Mouse (Mus musculus) olfactory bulb, adult 2 months (tissue): ENCODE measurements around the gene Slc26a9. TPM values are rescaled to one million over a fixed set of nuclear protein-coding genes. Genes with fewer than 3 reads are reported as not detected.

Experiments used
- H3K27ac ChIP-seq: fragments of 200-500 bp; 2 replicates; pipeline ENCODE4 v1.5.1; 2012; ENCODE audit warnings: low read depth, low read length; ENCODE audit not compliant: insufficient read depth
- H3K4me1 ChIP-seq: fragments of 200-500 bp; 2 replicates; pipeline ENCODE4 v1.6.1; 2012; ENCODE audit warnings: low read length; ENCODE audit not compliant: control insufficient read depth, insufficient read depth
- H3K4me3 ChIP-seq: fragments of 200-500 bp; 2 replicates; pipeline ENCODE4 v1.5.1; 2012; ENCODE audit warnings: mild to moderate bottlenecking, low read depth, low read length, moderate library complexity; ENCODE audit not compliant: insufficient read depth
- CTCF ChIP-seq: fragments of 200-500 bp; IDR thresholded peaks from 2 replicates; pipeline ENCODE4 v1.5.1; 2012; ENCODE audit warnings: low read depth, mild to moderate bottlenecking, low read length, moderate library complexity; ENCODE audit not compliant: insufficient read depth
- POLR2A ChIP-seq: fragments of 200-500 bp; IDR thresholded peaks from 2 replicates; pipeline ENCODE4 v1.6.1; 2012; ENCODE audit warnings: mild to moderate bottlenecking, low read depth, low read length, moderate library complexity; ENCODE audit not compliant: insufficient read depth
- WGBS: fragments of 180-500 bp; shearing (Covaris S2); methylation state at CpG from one replicate; pipeline ENCODE4 v1.1.7; 2018; 5-methylcytosine and 5-hydroxymethylcytosine counted together
- polyA plus RNA-seq: library from polyadenylated mRNA; stranded (reverse); fragments of >200 nt; gene quantifications from 2 replicates; pipeline ENCODE4 v1.2.4, GENCODE M21; 2012; ENCODE audit warnings: low replicate concordance; ENCODE audit not compliant: missing spikeins, insufficient read depth, insufficient read length

Slc26a9 gene
- polyA plus RNA-seq, 1 experiment: not detected

DNA sequence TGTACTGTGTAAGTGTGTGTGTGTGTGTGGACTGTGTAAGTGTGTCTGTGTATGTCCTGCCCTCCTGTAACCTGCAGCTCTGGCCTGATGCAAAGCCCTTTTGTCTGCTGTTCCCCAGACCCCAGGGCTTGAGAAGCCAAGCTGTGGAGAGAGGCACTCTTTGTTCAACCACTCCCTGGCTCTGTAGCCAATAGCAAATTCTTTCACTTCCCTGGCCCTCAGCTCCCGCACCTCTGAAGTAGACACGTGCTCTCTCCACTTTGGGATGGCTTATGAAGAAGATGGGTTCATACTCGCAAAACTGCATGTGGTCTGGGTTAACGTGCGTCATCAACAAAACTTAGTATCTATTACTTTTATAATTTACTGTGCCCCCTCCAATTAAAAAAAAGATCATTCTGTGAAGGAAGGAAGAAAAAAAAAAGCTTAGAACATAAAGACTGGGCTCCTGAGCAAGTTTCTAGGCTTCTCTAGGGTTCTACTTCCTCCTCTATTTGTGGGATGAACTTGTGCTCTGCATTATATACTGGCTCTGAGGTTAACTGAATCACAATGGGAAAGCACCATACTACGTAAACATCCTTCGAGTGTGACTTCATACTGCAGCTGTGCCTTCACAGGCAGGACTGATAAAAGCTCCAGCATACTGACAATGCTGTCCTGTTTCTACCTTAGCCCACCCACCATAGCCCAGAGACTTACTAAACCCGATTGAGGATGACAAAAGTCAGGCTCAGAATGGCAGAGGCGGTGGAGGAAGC lies 16.0 kb downstream of the Slc26a9 start:
- H3K27ac ChIP-seq: no peak overlapping the region
- H3K4me3 ChIP-seq: no peak overlapping the region
- TF ChIP-seq CTCF (no peak), POLR2A (no peak)
- H3K4me1 ChIP-seq: peaks cover 5% of the 10 kb centered on the region
- 76% methylated on average over 9 of the region's 9 CpGs for WGBS

DNA sequence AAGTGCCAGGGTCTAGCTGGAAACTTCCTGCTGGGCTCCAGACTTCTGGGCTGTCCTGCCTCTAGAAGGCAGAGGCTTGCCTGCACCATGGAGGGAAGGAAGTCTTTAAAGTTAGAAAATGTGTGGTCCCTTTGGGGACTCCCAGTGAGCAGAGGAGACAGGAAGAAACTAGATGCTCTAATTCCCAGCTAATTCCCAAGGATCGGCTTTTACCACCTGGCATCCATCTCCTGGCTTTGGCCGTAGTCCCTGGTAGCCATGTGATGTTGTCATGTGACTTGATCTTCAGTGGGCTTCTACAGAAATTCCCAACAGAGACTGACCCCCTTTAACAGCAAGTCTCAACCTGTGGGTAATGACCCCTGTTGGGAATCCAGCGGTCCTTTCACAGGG lies 16.6 kb downstream of the Slc26a9 start:
- 82% methylated on average over 3 of the region's 3 CpGs for WGBS

DNA sequence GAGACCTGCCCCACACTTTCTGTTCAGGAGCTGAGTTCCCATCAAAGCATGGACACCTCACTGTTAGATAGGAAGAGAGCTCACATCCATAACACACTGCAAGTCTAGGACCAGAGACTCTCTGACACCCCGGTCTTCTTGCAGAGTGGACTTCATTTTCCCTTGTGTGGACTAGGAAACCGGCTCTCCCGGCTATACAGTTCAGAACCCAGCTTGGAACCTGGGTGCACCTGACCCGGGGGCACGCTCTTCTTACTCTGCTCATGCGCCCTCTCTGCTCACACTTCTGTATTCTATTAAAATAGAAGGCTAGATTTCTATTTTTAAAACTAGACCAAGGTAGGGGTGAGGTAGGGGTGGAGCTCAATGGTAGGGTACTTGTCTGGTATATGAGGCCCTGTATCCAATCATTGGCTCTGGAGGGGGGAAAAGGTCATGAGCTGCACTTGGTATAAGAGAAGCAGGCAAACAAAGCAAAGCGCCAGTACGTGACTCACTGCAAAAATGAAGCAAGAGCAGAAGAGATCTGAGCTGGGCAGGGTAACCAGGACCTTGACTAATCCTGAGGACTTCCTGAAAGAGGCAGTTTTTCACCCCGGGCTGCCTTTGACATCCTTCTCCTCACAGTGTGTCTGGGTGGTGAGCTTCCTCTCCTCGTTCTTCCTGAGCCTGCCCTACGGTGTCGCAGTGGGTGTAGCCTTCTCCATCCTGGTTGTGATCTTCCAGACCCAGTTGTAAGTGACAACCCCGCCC lies 17.4 kb downstream of the Slc26a9 start:
- Histone ChIP-seq H3K27ac (no peak overlapping the region), H3K4me1 (no peaks in the 10 kb centered on the region), H3K4me3 (no peak overlapping the region)
- TF ChIP-seq CTCF: no peak
- no peak for TF ChIP-seq POLR2A
- 89% methylated on average over 13 of the region's 13 CpGs for WGBS

More for the DNA sequence above, 16.6 kb downstream of the Slc26a9 start:
- Histone ChIP-seq H3K27ac (no peak overlapping the region), H3K4me1 (no peaks in the 10 kb centered on the region), H3K4me3 (no peak overlapping the region)
- TF ChIP-seq CTCF (no peak), POLR2A (no peak)

DNA sequence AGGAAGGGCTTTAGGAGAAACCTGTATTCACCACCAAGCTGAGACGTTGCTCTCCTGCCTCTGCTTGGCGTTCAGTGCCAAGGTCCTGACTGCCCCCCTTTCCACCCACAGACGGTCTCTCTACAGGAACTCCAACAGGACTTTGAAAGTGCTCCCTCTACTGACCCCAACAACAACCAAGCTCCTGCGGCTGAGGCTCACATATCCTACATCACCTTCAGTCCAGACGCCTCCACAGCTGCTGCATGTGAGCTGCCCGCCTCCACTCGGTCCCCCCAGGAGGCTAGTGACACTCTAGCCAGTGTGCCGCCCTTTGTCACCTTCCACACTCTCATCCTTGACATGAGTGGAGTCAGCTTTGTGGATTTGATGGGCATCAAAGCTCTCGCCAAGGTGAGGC lies 19.9 kb downstream of the Slc26a9 start:
- WGBS: 77% methylated on average over 9 of the region's 9 CpGs
- Histone ChIP-seq H3K27ac (no peak overlapping the region), H3K4me1 (no peaks in the 10 kb centered on the region), H3K4me3 (no peak overlapping the region)
- no peak for TF ChIP-seq CTCF
- TF ChIP-seq POLR2A: no peak

DNA sequence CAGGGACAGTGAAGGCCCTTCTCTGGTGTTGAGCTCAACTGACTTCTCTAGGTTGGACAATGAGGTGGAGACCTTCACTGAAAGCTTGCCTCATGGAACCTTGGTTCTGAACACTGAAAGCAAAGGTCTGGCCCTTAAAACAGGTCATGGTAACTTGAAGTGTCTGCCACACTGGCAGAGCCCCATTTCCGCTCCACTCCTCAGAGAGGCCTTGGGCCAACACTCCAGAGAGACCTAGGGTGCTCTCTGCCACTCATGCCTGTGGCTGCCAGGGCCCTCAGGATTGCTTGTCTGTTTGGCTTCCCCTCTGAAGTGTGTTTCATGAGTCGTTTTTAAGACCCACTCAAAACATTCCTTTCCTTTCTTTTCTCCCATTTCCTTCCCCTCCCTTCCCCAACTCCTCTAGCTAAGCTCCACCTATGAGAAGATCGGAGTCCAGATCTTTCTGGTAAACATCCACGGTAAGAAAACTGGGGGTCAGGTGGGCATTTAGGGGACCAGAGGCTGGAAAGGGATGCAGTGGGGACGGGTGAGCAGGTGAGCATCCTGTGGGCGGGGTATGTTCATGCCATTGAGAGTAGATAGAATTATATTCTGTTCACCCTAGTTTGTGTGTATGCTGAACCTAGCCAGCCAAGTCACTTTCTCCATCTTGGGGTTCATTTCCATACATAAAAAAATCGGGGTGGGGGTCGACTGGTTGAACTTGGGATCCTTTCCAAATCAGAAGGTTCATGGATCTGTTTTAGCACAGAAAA lies 20.9 kb downstream of the Slc26a9 start:
- TF ChIP-seq CTCF (no peak), POLR2A (no peak)
- 63% methylated on average over 8 of the region's 8 CpGs for WGBS
- H3K4me3 ChIP-seq: no peak overlapping the region
- no peak overlapping the region for H3K27ac ChIP-seq
- no peaks in the 10 kb centered on the region for H3K4me1 ChIP-seq

DNA sequence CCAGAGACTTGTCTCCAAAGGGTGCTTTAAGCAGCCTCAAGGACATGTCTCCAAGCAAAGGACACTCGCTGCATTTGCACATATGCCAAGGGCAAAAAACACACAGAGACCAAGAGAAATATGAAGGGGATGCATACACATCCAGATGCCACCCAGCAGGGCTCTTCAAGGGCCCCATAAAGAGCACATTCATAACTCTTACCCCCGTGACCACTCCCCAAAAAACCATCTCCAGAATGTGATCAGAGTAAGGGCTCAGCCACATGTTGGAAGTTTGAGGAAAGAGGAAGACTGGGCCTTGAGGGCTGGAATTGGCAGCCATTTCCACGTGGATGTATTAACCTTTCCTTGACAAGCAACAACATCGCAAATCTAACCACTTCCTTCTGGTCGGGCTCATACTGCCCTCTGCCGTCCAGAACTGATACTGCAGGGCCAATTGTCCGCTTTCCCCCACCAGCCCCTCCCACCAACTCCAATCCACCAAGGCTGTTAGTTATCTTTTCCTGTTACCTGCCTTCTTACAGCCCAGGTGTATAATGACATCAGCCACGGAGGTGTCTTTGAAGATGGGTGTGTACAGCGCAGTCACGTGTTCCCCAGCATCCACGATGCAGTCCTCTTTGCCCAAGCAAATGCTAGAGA lies 21.7 kb downstream of the Slc26a9 start:
- Histone ChIP-seq H3K4me3 (no peak overlapping the region), H3K27ac (no peak overlapping the region), H3K4me1 (no peaks in the 10 kb centered on the region)
- TF ChIP-seq CTCF (peak; percentile 79), POLR2A (no peak)
- WGBS: 14% methylated on average over 11 of the region's 11 CpGs

DNA sequence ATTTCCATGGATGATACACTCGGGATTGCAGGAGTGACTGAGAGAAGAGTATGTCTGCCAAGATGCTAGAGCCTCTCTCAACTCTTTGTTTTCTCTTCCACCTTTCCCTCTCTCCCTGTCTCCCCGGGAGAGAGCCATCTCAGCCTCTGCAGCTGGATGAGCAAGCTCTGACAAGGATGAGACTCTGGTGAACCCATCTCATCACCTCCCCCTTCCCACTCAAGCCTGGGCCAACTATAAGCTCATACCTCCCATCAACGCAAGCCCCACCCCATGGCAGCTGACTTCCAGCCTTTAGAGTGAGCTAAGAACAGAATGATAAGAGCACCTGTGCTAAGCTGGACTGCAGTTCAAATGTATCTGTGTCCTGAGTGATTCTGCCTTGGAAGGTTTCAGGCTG lies 25.5 kb downstream of the Slc26a9 start:
- Histone ChIP-seq H3K4me3 (no peak overlapping the region), H3K4me1 (no peaks in the 10 kb centered on the region), H3K27ac (no peak overlapping the region)
- TF ChIP-seq POLR2A (no peak), CTCF (no peak)
- WGBS: 79% methylated on average over 3 of the region's 3 CpGs

DNA sequence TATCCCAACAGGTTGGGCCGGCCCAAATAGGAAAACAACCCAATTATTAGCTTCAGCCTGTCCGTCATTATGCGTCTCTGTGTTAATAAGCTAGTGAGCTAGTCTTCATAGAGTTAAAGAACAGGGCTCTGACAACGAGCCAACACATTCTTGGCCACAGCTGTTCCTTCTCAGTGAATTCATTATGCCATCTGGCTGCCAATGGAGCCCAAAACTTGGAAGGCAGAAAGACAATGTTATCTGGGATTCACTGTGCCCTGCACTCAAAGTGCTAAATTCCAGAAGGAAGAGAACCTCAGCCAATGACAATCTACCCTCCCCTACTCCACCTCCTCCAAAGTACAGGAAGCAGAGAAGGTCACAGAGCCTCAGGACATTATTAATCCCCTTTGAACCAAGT lies 26.8 kb downstream of the Slc26a9 start:
- 37% methylated on average over 4 of the region's 4 CpGs for WGBS
- H3K27ac ChIP-seq: no peak overlapping the region
- no peak overlapping the region for H3K4me3 ChIP-seq
- no peak for TF ChIP-seq CTCF
- TF ChIP-seq POLR2A: no peak
- no peaks in the 10 kb centered on the region for H3K4me1 ChIP-seq
